Mouse (Mus musculus) gastrocnemius, postnatal 36 days (tissue): ENCODE results near the gene Ppp2r1b. TPM values are rescaled to one million over a fixed set of nuclear protein-coding genes. Genes with fewer than 3 reads are reported as not detected.
"Not testable (repeated sequence)": the region's sequence is repeated elsewhere in the genome, so short reads cannot be mapped to it uniquely, and the experiment has no call there.

Experiments
- DNase-seq, 2 experiments: peaks; one replicate each; pipeline ENCODE4 v3.0.0; 2022
- intact Hi-C: fragments of 180-260 bp; cut with DNase I; formaldehyde crosslinking; loops from one replicate; pipeline ENCODE4 v1.15.1; 2025
- long read RNA-seq, 2 experiments: library from polyadenylated mRNA; stranded (forward); transcript quantifications; one replicate each; pipeline ENCODE4 v2.0.0; 2021
- total RNA-seq, 2 experiments: library from RNA; stranded (reverse); gene quantifications; 2 replicates each; pipeline ENCODE4 v1.2.3; 2021

Ppp2r1b gene
- total RNA-seq = 1 to 10 TPM; 4.9 to 5.9 TPM
- long read RNA-seq, experiment 1, partial matches to known transcripts = 0 of 4 reads
- long read RNA-seq, experiment 1, other reads (novel, unspliced or antisense) = 0 of 4 reads
- long read RNA-seq, experiment 2, partial matches to known transcripts = 1 of 8 reads
- long read RNA-seq, experiment 2, other reads (novel, unspliced or antisense) = 4 of 8 reads

DNA sequence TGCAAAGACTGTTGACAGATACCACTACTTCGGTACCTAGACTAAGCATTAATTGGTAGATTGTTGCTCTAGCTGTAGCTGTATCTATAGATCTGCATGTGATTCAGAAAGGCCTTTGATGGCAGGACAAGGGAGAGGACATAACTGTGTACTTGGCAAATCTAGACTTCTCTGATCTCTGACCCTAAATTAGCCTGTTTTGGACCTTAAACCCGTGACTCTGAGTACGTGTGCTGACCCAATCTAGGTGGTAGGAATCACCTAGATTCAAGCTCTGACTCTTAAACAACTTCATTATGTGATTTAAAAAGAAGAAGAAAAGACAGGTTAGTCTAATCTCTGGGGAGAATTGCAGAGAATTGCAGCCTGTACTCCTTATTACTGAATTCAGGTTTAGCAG, at the start of gene Ppp2r1b:
TSS of gene Ppp2r1b (plus strand) at position 221 of the 400 bp plus-strand sequence.
- DNase-seq = no peak
- intact Hi-C loops = loop anchor here (5.0 kb wide), 2 partner anchors 43 to 307 kb away; no protein-coding TSS in a partner anchor

DNA sequence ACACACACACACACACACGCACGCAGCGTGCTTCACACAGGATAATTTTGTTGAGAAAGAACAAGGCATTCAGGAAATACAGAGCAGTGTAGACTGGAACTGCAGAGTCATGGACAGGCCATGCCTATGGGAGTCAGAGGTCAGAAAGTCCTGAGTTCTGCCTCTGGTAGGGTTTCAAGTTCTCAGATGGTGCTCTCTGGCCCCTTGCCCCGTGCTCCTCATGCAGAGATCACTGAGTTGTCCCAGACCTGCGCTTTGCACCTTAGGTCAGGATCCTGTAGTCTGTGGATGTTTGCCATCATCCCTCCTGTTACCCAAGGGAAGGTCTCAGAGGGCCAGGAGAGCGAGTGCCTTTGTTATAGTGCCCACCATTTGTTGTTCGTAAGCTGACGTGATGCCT, 48.3 kb upstream of the Ppp2r1b start:
- DNase-seq = no peak
- intact Hi-C loops = no loop called here

DNA sequence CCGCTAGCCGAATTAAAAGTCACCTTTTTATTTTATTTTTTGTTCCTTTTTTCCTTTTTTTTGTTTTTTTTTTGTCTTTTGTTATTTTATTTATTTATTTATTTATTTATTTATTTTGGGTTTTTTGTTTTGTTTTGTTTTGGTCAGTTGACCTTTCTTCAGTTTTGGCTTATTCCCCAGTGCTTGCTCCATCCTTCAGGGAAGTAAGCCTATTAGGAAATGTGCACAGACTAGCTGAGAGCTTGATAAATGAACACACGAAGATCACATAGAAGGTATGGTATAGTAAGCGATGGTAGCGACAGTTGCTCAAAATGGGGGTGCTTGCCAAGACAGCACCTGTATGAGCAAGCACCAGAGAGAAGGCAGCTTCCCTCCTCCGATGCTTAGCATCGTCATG, 47.5 kb upstream of the Ppp2r1b start:
- no peak for DNase-seq
- intact Hi-C loops = no loop called here

DNA sequence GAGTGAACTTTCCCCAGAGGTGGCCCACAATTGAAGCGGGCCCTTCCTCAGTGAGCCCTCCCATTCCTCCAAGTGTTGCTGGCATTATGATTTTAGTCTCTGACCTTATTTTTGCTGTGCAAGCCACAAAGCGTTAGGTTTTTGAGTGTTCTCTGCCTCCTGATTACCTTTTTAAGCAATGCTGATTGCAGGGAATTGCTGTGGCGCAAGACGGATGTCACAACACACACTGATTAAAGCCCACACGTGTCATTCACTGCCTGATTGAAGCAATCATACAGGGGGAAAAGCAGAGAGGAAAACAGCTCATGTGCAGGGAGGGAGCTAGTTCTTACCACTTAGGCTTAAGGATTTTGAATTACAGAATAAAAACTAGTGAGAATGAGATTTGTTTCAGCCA, 46.7 kb upstream of the Ppp2r1b start:
- DNase-seq = no peak
- intact Hi-C loops = no loop called here

DNA sequence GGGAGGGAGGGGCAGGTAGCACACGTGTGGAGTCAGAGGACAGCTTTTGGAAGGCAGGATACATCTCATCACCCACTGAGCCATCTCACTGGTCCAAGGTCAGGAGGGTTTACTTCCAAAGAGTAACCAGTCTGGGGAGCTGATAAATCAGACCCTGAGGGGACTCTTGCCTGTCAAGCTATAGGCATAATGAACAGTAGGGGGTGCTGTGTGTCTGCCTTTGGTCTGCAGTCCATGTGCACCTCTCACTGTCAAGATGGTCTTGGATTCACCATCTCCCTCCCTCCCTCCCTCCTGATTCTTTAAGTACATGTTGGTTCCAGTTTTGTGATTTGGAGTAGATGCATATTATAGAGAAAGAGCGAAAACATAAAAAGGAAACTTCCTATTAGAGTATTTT, 44.1 kb upstream of the Ppp2r1b start:
- DNase-seq = no peak
- intact Hi-C loops = loop anchor here (5.0 kb wide), 3 partner anchors 46 to 351 kb away; partner anchors contain the start of genes Ppp2r1b and Sik2

DNA sequence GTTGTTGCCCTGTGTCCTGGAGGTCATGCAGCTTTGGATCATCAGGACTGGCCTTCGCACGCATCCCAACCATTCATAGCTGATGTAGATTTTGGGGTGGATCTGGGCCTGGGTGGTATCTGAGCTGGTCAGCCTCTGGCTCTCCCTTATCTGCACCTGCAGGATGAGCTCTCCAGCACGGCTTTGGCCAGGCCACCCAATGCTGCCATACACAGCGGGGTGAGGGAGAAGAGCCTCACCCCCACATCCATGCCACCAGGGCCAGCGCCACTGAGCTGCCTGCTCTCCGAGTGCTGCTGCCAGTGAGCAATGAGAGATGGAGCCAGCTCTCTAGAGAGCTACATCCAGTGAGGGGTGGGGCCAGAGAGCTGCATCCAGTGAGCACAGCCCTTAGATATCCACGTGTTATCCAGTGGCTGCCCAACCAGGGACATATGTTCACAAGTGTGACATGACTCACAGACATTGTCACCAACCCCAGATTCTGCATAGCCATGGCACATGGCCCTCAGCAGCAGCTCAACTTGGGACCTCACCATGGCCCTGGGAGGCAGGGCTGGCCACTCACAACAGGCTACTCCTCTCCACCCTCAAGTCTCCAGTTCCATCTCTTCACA, 41.9 kb upstream of the Ppp2r1b start:
- no peak for DNase-seq
- intact Hi-C loops = loop anchor here (5.0 kb wide), 3 partner anchors 44 to 349 kb away; partner anchors contain the start of genes Ppp2r1b and Sik2

DNA sequence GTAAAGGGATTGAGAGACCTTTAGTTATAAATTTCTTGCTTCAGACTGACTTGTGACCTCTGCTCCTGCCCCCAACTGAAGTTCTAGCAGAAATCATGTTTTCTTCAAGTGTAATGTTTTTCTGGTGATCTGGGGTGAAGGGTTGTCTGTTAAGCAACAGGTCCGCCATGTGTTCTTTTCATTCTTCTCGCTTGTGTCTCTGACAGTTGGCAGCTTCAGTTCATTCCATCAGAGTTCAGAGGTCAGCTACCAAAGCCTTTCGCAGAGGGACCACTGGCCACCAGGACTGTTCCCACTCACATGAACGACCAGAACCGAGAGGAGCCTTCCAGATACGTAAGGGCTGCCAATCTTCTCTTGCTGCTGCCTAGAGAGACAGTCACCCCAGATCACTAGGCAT, 36.6 kb upstream of the Ppp2r1b start:
- DNase-seq = no peak
- intact Hi-C loops = no loop called here

DNA sequence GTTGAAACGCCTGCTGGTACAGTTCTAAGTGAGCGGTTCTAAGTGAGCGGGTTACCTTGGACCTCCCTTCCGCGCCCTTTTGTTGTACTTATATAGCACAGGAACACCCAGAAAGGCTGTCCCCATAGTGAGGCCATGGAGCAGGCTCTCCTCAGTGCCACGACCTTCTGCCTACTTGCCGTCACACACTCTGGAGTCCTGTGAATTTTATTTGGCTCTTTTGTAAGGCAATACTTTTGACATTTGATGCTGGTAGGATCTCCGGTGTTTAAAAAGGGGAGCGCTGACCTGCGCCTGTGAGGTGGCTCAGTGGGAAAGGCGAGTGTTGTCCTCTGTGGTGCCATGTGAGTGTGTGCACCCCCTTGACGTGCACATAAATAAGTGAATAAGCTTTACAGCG, 36.0 kb upstream of the Ppp2r1b start:
- intact Hi-C loops = no loop called here
- DNase-seq = no peak

DNA sequence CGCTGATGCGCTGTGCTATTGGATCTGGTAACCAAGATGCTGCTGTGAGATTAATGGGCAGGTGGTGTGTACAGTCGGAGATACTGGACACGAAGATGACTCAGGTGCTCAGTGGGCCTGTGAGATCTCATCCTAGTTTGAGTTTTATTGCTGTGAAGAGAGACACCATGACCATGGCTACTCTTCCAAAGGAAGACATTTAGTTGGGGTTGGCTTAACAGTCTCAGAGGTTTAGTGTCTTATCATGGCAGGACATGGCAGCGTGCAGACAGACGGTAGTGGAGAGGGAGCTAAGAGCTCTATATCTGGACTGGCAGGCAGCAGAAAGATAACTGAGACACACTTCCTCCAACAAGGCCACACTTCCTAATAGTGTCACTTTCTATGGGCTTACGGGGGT, 33.9 kb upstream of the Ppp2r1b start:
- intact Hi-C loops = no loop called here
- no peak for DNase-seq

DNA sequence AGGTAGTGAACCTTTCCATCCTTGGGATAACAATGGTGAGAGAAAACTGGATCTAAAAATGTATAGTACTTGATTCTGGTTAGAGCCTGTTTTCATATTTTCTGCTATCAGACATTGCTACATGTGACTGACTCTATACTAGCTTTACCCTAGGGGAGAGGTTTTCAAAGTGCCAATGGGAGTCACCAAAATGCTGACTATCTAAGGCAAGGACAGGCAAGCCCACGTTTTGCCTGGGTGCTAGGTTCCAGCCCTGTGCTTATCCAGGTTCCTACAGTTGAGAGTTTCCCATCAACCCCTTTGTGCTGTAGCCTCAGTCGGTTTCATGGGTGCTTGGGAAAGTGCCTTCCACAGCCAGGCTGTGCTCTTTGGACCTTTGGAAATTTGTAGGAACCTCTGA, 33.4 kb upstream of the Ppp2r1b start:
- DNase-seq = no peak
- intact Hi-C loops = no loop called here

DNA sequence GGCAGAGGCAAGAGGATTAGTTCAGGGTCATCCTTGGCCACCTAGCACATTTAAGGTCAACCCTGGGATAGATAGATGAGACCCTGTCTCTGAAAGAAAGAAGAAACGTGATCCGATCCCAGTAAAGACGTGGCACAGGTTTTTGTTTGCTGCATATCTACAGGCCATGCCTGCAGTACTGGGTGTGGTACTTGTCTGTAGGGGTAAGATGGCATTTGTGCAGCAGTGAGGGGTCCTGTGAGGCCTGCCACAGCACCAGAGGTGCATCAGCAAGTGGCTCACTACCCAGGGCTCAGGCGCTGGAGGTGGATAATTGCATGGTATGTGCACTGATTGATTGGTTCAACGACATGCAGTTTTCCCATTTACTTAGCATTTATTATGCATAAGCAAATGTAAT, 31.3 kb upstream of the Ppp2r1b start:
- DNase-seq = no peak
- intact Hi-C loops = no loop called here

DNA sequence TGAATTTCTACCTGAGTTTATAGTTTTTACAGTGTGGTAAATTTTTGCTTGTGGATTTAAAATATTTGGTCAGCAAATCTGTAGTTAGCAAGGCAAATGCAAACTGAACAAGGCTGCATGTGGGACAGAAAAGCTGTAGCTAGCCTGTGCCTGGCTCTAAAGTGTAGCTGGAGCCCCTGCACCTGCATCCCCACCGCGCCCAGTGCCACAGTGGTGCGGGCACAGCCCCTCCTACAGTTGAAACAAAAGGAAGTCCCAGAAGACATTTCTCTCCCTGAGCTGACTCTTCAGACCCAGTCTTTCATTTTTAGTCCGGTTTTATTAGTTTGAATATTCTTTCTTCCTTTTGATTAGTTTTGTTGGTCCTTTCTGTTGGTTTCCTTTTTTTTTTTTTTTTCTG, 29.4 kb upstream of the Ppp2r1b start:
- DNase-seq = no peak
- intact Hi-C loops = no loop called here

DNA sequence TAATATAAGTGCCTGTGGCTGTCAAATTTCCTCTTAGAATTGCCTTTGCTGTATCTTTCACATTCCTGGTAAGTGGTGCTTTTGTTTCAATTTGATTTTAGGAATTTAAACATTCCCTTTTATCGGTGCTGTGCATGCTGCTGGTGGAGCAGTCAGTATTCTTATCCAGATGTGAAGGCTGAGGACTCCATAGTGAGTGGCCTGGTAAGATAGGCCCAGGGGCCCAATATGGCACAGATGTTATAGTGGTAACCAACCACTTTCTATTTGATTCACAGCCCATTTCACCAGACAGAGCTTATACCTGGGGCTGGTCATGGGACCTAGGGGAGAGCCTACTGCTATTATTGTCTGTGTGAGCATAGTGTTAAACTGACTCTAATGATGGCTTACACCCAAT, 28.6 kb upstream of the Ppp2r1b start:
- intact Hi-C loops = no loop called here
- no peak for DNase-seq

DNA sequence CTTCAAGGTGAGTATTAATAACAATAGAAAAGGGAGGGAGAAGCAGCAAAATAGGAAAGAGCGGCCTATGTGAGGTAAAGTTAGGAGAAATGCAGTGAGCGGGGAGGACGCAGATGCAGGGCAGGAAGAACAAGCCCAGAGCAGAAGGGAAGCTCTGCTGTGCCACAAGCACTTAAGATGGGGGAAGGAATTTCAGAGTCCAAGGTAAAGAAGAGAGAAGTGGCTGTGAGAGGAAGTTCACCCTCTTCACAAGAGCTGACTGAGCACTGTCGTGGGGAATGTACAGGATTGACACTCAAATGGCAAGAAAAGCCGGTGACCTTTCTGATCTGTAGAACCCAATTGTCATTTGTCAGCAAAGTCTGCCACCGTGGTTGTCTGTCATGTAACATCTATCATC, 27.1 kb upstream of the Ppp2r1b start:
- DNase-seq = no peak
- intact Hi-C loops = no loop called here

DNA sequence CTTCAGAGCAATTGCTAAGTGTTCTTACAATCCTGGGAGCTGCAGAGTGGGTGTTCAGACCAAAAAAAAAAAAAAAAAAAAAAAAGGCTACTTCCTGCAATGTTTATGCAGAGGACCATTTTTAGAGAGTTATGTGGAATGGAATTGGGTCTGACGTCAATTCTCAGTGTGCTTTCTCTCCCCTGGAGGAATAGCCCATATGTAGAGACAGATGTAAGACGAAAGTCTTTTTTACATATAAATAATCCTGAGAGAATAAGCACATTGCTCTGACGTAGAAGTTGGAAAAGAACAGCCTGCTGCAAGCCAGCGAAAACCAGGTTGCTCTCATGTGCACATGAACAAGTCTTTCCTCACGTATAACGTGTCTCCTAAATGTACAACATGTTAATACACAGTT, 25.4 kb upstream of the Ppp2r1b start:
- DNase-seq = no peak
- intact Hi-C loops = no loop called here

DNA sequence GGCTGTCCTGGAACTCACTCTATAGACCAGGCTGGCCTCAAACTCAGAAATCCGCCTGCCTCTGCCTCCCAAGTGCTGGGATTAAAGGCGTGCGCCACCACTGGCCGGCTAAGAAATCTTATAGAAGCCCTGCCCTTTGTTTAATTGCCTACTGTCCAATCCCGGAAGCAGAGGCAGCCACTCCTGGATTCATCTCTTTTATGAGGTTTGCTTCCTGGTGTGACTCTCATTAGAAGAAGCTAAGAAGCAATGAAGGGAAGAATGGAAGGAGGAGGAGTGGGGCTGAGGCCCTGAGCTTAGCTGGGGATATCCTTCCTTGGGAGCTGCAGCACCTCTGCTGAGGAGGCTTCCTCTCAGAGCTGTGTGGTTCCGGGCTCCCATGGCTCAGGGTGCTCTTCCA, 23.4 kb upstream of the Ppp2r1b start:
- no peak for DNase-seq
- intact Hi-C loops = no loop called here

DNA sequence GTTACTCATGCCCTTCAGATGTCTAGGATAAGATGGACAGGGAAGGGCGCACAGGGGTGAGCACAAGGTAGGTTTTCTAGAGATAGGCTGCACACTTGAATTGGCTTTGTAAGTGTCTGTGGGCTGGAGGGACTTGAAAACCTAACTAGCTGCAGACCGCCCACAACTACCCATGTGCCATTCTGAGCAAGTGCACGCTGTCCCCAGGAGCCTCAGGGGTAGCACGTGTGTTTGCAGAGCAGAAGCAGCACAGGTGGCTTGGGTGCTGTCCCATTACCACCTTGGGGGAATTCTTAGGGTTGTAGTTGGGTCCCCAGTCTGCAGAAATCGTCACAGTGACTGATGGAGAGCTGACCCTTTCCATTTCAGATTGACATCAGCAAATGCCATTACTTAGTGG, 22.9 kb upstream of the Ppp2r1b start:
- intact Hi-C loops = no loop called here
- no peak for DNase-seq

DNA sequence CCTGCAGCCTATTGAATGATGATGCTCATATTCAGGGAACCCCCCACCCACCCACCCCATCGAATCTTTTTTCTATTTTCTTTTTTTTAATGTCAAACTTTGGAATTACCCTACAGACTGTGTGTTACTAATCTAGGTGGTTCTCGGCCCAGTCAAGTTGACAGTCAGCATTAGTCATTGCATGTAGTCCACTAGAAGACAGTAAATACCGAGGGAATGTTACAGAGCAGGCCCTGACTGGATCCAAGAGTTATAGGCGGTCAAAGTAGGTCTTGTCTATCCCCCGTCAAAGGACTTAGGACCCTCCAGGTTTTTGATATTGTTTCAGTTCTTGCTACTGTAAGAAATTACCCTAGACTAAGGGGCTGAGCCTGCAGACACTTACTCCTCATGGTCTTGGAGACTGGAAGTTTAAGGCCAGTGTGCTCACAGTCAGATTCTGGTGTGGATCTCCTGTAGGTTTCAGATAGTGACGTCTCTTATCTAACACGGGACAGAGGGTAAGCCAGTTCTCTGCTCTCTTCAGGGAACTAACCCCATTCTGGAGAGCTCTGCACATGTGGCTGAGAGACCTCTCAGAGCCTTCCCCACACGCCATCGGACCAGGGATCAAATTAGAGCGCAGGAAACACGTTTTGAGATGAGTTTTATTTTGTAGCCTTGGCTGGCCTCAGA, 21.2 kb upstream of the Ppp2r1b start:
- DNase-seq = no peak
- intact Hi-C loops = no loop called here

DNA sequence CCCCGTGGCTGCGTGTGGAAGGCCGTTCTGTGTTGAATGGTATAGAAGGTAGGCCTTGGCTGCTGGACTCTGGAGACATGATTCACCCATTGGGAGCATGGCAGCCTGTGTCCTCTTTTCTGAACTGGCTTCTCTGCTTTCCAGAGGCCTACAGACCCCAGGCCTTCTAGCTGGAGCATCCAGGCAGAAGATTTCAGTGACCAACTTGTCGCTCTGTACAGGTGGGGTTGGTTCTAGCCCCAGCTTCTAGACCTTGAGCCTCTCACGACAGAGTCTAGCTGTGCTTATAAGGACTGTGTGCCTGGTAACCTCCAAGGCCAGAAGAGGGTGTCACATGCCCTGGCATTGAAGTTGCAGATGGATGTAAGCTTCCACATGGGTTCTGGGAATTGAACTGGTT, 13.6 kb upstream of the Ppp2r1b start:
- DNase-seq = no peak
- intact Hi-C loops = no loop called here

DNA sequence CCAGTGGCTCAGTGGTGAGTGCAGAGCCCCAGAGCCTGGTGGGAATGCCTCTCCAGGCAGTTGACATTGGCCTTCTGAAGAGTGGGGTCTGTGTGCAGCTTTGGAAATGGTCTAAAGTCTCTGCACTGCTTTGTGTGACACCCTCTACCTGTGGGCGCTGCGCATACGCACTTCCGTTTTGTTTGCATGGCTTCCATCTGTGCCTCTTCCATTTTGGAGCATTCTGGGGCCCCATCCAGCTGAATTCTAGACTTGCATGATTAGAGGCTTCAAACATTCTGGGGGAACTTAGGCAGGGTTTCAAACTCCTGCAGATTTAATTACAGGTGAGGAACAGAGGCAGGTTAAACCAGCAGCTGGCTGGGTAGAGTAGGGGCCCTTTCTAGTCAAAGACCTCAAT, 12.9 kb upstream of the Ppp2r1b start:
- DNase-seq = no peak
- intact Hi-C loops = no loop called here

DNA sequence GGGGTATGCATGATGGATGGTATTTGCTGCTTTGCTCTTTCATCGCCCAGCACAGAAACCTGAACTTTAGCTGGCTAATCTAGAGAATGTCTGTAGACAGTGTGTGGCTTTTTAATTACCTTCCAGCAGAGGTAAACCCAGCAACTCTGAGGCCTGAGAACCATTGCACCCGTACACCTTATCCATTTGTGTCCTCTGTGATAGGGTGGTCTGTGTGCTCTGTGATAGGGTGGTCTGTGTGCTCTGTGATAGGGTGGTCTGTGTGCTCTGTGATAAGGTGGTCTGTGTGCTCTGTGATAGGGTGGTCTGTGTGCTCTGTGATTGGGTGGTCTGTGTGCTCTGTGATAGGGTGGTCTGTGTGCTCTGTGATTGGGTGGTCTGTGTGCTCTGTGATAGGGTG, 12.5 kb upstream of the Ppp2r1b start:
- DNase-seq, intact Hi-C loops: not testable (repeated sequence)

DNA sequence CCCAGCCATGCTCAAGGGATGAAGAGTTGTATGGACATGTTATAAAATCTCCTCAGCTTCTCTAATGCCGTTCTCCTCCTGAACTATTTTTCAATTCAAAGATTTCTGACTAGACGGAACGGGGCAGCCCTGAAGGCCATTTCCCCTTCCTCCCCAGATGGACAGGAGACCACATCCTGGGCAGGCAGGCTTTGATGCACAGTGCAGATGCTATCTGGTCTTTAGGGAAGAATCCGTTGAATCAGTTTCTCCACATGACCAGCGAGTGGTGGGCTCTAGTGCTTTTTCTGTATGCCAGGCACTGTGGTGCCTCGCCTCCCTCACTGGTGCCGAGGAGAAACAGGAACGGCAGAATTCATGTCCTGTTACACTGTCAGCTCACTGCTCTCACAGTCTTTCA, 11.3 kb upstream of the Ppp2r1b start:
- DNase-seq = no peak
- intact Hi-C loops = no loop called here
